Comparison of ENCODE assay signal across 19 mouse cellular contexts in genomic region chr2:153342602-153343001, GRCm38 (mm10). TPM values are rescaled to one million over a fixed set of nuclear protein-coding genes. Genes with fewer than 3 reads are reported as not detected.
DNase-seq lines count a peak whose midpoint lies in the region; ATAC-seq and TF ChIP-seq lines count a peak whose summit lies in the region.
"Had no signal": no experiment of that assay in that cellular context is flagged by ENCODE, and none has a peak within 500 bp of the region (broad histone marks: within the 10 kb centered on the region; RNA-seq: fewer than 3 reads in every experiment).

No protein-coding gene starts in this region.

- H3K4me1 ChIP-seq in MEL (ENCODE audit: control insufficient read depth in 1 of 2, insufficient read depth in 2 of 2, low read length in 2 of 2), result peaks cover 13 to 27% of the 10 kb centered on the region in 2 experiments
- H3K4me1 ChIP-seq in liver, embryonic 16.5 days (ENCODE audit: control insufficient read depth, low read depth, low read length), result peaks cover 33% of the 10 kb centered on the region
- H3K4me1 ChIP-seq in forebrain, embryonic 14.5 days (ENCODE audit: control insufficient read depth, insufficient read depth, low read length), result 0 out of 2 replicates have a peak, but pooled peaks cover 7% of the 10 kb centered on the region

- H3K9me3 ChIP-seq in MEL (replicated peaks; ENCODE audit: insufficient read depth, low read length), result no peaks in the 10 kb centered on the region
- H3K9me3 ChIP-seq in liver, embryonic 16.5 days (replicated peaks; ENCODE audit: control insufficient read depth, low read length), result no peaks in the 10 kb centered on the region
- H3K9me3 ChIP-seq in forebrain, embryonic 14.5 days (replicated peaks; ENCODE audit: control insufficient read depth, low read length), result no peaks in the 10 kb centered on the region
- H3K9me3 ChIP-seq: kidney, embryonic 15.5 days; neural tube, embryonic 12.5 days had no signal

- H3K9ac ChIP-seq in MEL (ENCODE audit: control insufficient read depth, low read depth, low read length, poor library complexity, severe bottlenecking), result no peak overlapping the region
- H3K9ac ChIP-seq in liver, embryonic 16.5 days (ENCODE audit: low read depth, low read length), result no peak overlapping the region
- H3K9ac ChIP-seq in forebrain, embryonic 14.5 days (ENCODE audit: low read length), result no peak overlapping the region
- H3K9ac ChIP-seq: kidney, embryonic 15.5 days; neural tube, embryonic 12.5 days had no signal

- 17% methylated on average over 3 of the region's 3 CpGs for WGBS in liver, embryonic 16.5 days (ENCODE audit: insufficient replicate concordance)
- 82% methylated on average over 3 of the region's 3 CpGs for WGBS in forebrain, embryonic 14.5 days

- no peak for TF ChIP-seq CTCF in MEL (IDR thresholded peaks at IDR 0.05 in 2 of 3, conservative IDR thresholded peaks at IDR 0.05 in 1 of 3; ENCODE audit: control insufficient read depth in 1 of 3, insufficient read depth in 1 of 3, low read depth in 2 of 3, low read length in 3 of 3, poor library complexity in 1 of 3, severe bottlenecking in 1 of 3)

- peaks cover 22% of the 10 kb centered on the region for H3K79me2 ChIP-seq in MEL (ENCODE audit: control insufficient read depth, insufficient read depth, low read length, poor library complexity)

- no peak overlapping the region; a peak in 1 of 4 replicates for H3K4me3 ChIP-seq in MEL (ENCODE audit: control insufficient read depth in 1 of 2, insufficient read depth in 1 of 2, low read depth in 2 of 2, low read length in 2 of 2)
- no peak overlapping the region for H3K4me3 ChIP-seq in liver, embryonic 16.5 days (ENCODE audit: low read depth, low read length)
- H3K4me3 ChIP-seq in forebrain, embryonic 14.5 days (ENCODE audit: low read depth, low read length), result no peak overlapping the region
- H3K4me3 ChIP-seq: kidney, embryonic 15.5 days; neural tube, embryonic 12.5 days had no signal

- peak; percentile 64 for DNase-seq in heart, adult 11 months
- no peak for DNase-seq in heart, postnatal 25 days (ENCODE audit: low spot score)
- DNase-seq in MEL (ENCODE audit: low read depth, low spot score), result peak; percentile 83
- no peak for DNase-seq in forebrain, embryonic 14.5 days (ENCODE audit: low spot score)
- no peak for DNase-seq in retina, postnatal 1 day
- DNase-seq: cerebellum, adult 11 months; gastrocnemius, postnatal 14 days; heart, postnatal 10 days; lung, adult 2 months; right cerebral cortex, postnatal 4 days; thymus, adult 18-20 months had no signal

- no peak overlapping the region for H3K4me2 ChIP-seq in liver, embryonic 16.5 days (ENCODE audit: low read depth, low read length)
- H3K4me2 ChIP-seq in forebrain, embryonic 14.5 days (ENCODE audit: low read length), result no peak overlapping the region
- H3K4me2 ChIP-seq: kidney, embryonic 15.5 days; neural tube, embryonic 12.5 days had no signal

- TF ChIP-seq POLR2A in MEL (IDR thresholded peaks at IDR 0.05; ENCODE audit: control insufficient read depth in 1 of 2, insufficient read depth in 1 of 2, low read depth in 1 of 2, low read length in 2 of 2, poor library complexity in 1 of 2), result no peak

- ATAC-seq in inflammation-experienced regulatory T-cells, adult 6 months, result peak; percentile 38
- ATAC-seq in liver, embryonic 16.5 days (ENCODE audit: low read depth), result no peak
- no peak for ATAC-seq in forebrain, embryonic 14.5 days
- ATAC-seq in erythroid progenitor cell, adult 5-6 weeks (replicated peaks; ENCODE audit: low FRiP score, poor library complexity, severe bottlenecking), result no peak
- ATAC-seq: hindbrain, embryonic 16.5 days; midbrain, embryonic 16.5 days; Patski had no signal

- TF ChIP-seq EP300 in MEL (IDR thresholded peaks at IDR 0.05; ENCODE audit: low read depth in 1 of 2, low read length in 2 of 2), result peak; percentile 89 to 91

- H3K27me3 ChIP-seq in MEL (ENCODE audit: control insufficient read depth in 1 of 2, insufficient read depth in 2 of 2, low read length in 2 of 2), result no peaks in the 10 kb centered on the region
- no peaks in the 10 kb centered on the region for H3K27me3 ChIP-seq in liver, embryonic 16.5 days (ENCODE audit: control insufficient read depth, insufficient read depth, low read depth, low read length)
- no peaks in the 10 kb centered on the region for H3K27me3 ChIP-seq in forebrain, embryonic 14.5 days (replicated peaks; ENCODE audit: control insufficient read depth, insufficient read depth, low read length)
- H3K27me3 ChIP-seq: kidney, embryonic 15.5 days; neural tube, embryonic 12.5 days; Patski had no signal

- H3K36me3 ChIP-seq in MEL (ENCODE audit: control insufficient read depth in 1 of 2, insufficient read depth in 2 of 2, low read length in 2 of 2), result peaks cover 0 to 31% of the 10 kb centered on the region in 2 experiments; a peak in 2 of 4 replicates
- H3K36me3 ChIP-seq in liver, embryonic 16.5 days (ENCODE audit: control insufficient read depth, insufficient read depth), result no peaks in the 10 kb centered on the region
- no peaks in the 10 kb centered on the region for H3K36me3 ChIP-seq in forebrain, embryonic 14.5 days (ENCODE audit: control insufficient read depth, insufficient read depth, low read length)
- H3K36me3 ChIP-seq: neural tube, embryonic 12.5 days had no signal

- no peak for TF ChIP-seq RAD21 in MEL (IDR thresholded peaks at IDR 0.05; ENCODE audit: low read depth, low read length)

- peak overlapping the region; percentile 81 for H3K27ac ChIP-seq in MEL (ENCODE audit: control insufficient read depth, low read depth, low read length)
- peak overlapping the region; percentile 51; the same call in 1 of the 2 replicates for H3K27ac ChIP-seq in liver, embryonic 16.5 days (ENCODE audit: low read length)
- H3K27ac ChIP-seq in forebrain, embryonic 14.5 days (ENCODE audit: low read depth, low read length), result no peak overlapping the region
- H3K27ac ChIP-seq: kidney, embryonic 15.5 days; neural tube, embryonic 12.5 days had no signal

- intact Hi-C loops in heart, postnatal 25 days (cut with DNase I), result loop anchor here (5.0 kb wide), 1 partner anchor 50 kb away; the partner anchor contains the start of gene Kif3b

TF ChIP-seq in MEL, 35 proteins besides CTCF, POLR2A, EP300 and RAD21 (continues in another document):
- TF ChIP-seq KAT2A (conservative IDR thresholded peaks at IDR 0.05; ENCODE audit: low read depth, low read length) (no peak), MXI1 (IDR thresholded peaks at IDR 0.05; ENCODE audit: low read depth, low read length) (peak; percentile 49; the same call in 1 of the 2 replicates), MAX (IDR thresholded peaks at IDR 0.05; ENCODE audit: low read length) (peak; percentile 61), BHLHE40 (IDR thresholded peaks at IDR 0.05; ENCODE audit: borderline replicate concordance, low read depth, low read length) (no peak; the same call in 1 of the 2 replicates), MAFK (IDR thresholded peaks at IDR 0.05; ENCODE audit: borderline replicate concordance, low read depth, low read length) (0 out of 2 replicates have a peak, but pooled peaks have one; percentile 28), SIN3A (IDR thresholded peaks at IDR 0.05; ENCODE audit: low read length) (peak; percentile 86), MAZ (IDR thresholded peaks at IDR 0.05; ENCODE audit: low read depth, low read length) (no peak), MYC (IDR thresholded peaks at IDR 0.05; ENCODE audit: low read depth, low read length) (0 out of 2 replicates have a peak, but pooled peaks have one; percentile 34), ZNF384 (IDR thresholded peaks at IDR 0.05; ENCODE audit: low read depth, low read length) (no peak; the same call in 1 of the 2 replicates), GATA1 (IDR thresholded peaks at IDR 0.05; ENCODE audit: low read depth, low read length) (peak; percentile 85), NELFE (IDR thresholded peaks at IDR 0.05; ENCODE audit: low read depth, low read length) (peak; percentile 35; the same call in 1 of the 2 replicates), TBP (IDR thresholded peaks at IDR 0.05; ENCODE audit: low read depth, low read length) (0 out of 2 replicates have a peak, but pooled peaks have one; percentile 25), TCF12 (IDR thresholded peaks at IDR 0.05; ENCODE audit: low read depth, low read length) (peak; percentile 70), UBTF (IDR thresholded peaks at IDR 0.05; ENCODE audit: borderline replicate concordance, insufficient read depth, low read depth, low read length) (no peak), ZKSCAN1 (IDR thresholded peaks at IDR 0.05; ENCODE audit: low read depth, low read length) (no peak), JUND (IDR thresholded peaks at IDR 0.05; ENCODE audit: low read depth, low read length) (peak; percentile 94), MYB (IDR thresholded peaks at IDR 0.05; ENCODE audit: low read depth, low read length) (peak; percentile 83), HCFC1 (IDR thresholded peaks at IDR 0.05; ENCODE audit: low read depth, low read length) (peak; percentile 44), SMC3 (IDR thresholded peaks at IDR 0.05; ENCODE audit: low read depth, low read length) (no peak)

RNA-seq across cellular contexts. Expression of gene Asxl1, which starts 3.0 kb away (rescaled TPM):
- total RNA-seq in heart, postnatal 25 days (2021), result 10 to 100 TPM; 22.4 to 23.7 TPM
- total RNA-seq in MEL (2012; rRNA removed), result 15.2 and 20.6 TPM in 2 replicates
- 10 to 100 TPM in 1 of 2 experiments, not detected in 1; 35.5 TPM for polyA plus RNA-seq in MEL (2012; ENCODE audit: insufficient read depth in 1 of 2, insufficient read length in 2 of 2, low read depth in 1 of 2, low replicate concordance in 2 of 2, missing spikeins in 1 of 2)
- polyA plus RNA-seq in inflammation-experienced regulatory T-cells, adult 6 months (2017; shearing (Covaris generic)), result 10 to 100 TPM; 15.0 to 16.6 (median 15.9) TPM
- polyA plus RNA-seq in liver, embryonic 16.5 days (2015; fragmentation: Nextera tagmentation; extraction: Ambion mirVana), result 4.2 and 4.7 TPM in 2 replicates
- 13.6 and 13.7 TPM in 2 replicates for polyA plus RNA-seq in forebrain, embryonic 14.5 days (2014; fragmentation: Nextera tagmentation; extraction: Ambion mirVana)
- total RNA-seq in erythroid progenitor cell, adult 5-6 weeks (2015; ENCODE audit: low replicate concordance), result 37.5 and 37.7 TPM in 2 replicates
- total RNA-seq in erythroid progenitor cell, adult 5-6 weeks (2017; ENCODE audit: low replicate concordance), result 43.1 and 57.7 TPM in 2 replicates

RNA-seq across cellular contexts. Expression of gene Kif3b, which starts 51.4 kb away (rescaled TPM):
- 1 to 10 TPM; 7.8 to 8.4 TPM for total RNA-seq in heart, postnatal 25 days (2021)
- total RNA-seq in MEL (2012; rRNA removed), result 10.0 and 11.0 TPM in 2 replicates
- 10 to 100 TPM; 17.9 to 34.2 TPM for polyA plus RNA-seq in MEL (2012; ENCODE audit: insufficient read depth in 1 of 2, insufficient read length in 2 of 2, low read depth in 1 of 2, low replicate concordance in 2 of 2, missing spikeins in 1 of 2)
- 10 to 100 TPM in 2 of 3 experiments, 1 to 10 TPM in 1; 8.5 to 13.3 (median 11.6) TPM for polyA plus RNA-seq in inflammation-experienced regulatory T-cells, adult 6 months (2017; shearing (Covaris generic))
- polyA plus RNA-seq in liver, embryonic 16.5 days (2015; fragmentation: Nextera tagmentation; extraction: Ambion mirVana), result 1.9 and 2.1 TPM in 2 replicates
- polyA plus RNA-seq in forebrain, embryonic 14.5 days (2014; fragmentation: Nextera tagmentation; extraction: Ambion mirVana), result 14.2 and 15.8 TPM in 2 replicates
- total RNA-seq in erythroid progenitor cell, adult 5-6 weeks (2015; ENCODE audit: low replicate concordance), result 2.5 and 3.2 TPM in 2 replicates
- 1.4 and 4.9 TPM in 2 replicates for total RNA-seq in erythroid progenitor cell, adult 5-6 weeks (2017; ENCODE audit: low replicate concordance)

Comparison
In these comparisons a context has a peak if more than half of its experiments do, and no peak if none do; other contexts are left out.
1. DNase-seq: peak in heart, adult 11 months (single experiment) and MEL (single experiment); none in heart, postnatal 25 days (single experiment), forebrain, embryonic 14.5 days (single experiment) and retina, postnatal 1 day (single experiment).